Mouse (Mus musculus) 3134 (cell line): ENCODE measurements around the gene Bcar3.

Source experiments
- DNase-seq: peaks from one replicate; pipeline ENCODE4 v3.0.0-alpha.2; 2011; ENCODE audit warnings: low spot score; ENCODE audit not compliant: insufficient read length; ENCODE audit errors: extremely low read depth

The Bcar3 gene

DNA sequence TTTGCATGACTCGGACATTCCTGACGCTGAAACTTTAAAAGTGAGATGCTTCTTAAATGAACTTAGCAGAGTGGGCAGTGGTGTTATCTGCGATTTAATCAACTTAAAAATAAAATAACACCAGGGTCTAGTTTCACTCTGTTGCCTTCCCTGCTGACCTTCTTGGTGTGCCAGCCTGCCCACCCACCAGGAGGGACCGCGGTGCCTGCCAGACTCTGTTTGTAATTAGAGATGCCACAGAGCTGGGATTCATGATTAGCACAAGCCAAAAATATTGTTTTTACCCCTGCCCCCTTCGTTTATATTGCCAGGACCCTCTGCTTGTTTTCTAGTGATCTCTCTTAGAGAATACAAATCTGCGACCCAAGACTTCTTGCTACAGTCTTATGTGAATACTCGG lies 152.7 kb downstream of the Bcar3 start:
- no peak for DNase-seq

DNA sequence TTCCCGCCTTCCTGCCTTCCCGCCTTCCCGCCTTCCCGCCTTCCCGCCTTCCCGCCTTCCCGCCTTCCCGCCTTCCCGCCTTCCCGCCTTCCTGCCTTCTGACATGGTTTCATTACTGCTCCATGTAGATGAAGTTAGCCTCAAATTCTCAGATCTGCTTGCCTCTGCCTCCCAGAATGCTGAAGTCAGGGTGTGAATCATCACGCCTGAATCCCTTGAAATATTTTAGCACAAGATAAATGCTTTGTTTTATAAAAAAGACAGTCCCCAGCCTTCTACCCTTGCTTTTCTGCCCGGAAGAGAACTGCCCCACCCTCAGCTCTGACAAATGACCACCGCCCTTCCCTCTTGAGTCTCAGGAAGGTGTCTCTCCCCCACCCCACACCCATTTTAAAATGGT lies 154.3 kb downstream of the Bcar3 start:
- no peak for DNase-seq

DNA sequence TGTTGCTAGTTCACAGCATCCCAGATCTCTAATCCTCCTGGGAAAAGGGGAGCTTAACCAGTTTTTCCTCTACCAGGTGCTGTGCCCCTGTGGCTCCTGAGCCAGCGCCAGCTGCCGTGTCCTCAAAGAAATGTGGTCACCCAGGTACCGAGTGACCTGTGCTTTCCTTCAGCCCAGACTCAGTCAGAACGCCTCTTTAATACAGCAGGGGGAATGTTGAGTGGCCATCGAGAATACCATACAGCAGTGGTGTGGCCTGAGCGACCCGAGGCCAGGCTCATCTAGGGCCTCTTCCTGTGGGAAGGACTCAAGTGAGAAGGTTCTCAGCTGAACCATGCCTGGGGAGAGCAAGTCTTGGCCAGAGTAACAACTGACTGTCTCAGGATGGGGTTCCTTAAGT lies 156.1 kb downstream of the Bcar3 start:
- DNase-seq = no peak

DNA sequence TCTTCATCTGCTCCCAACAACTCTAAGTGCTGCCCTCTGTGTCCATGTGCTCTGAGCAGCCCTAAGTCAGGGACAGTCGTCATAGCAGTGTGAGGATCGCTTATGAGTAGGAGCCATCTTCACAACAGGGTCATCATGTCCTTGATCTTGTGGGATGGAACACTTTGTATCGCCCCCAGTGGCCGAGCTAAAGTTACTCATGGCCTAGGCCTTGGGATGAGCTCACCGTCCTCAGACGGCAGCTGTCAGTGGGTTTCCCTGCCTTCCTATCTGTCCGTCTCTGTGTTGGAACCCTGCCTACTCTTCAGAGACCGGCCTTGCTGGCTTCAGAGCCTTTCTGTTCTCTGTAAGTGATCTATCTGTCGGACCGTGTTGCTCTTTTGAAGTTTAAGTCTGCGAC lies 159.9 kb downstream of the Bcar3 start:
- no peak for DNase-seq

DNA sequence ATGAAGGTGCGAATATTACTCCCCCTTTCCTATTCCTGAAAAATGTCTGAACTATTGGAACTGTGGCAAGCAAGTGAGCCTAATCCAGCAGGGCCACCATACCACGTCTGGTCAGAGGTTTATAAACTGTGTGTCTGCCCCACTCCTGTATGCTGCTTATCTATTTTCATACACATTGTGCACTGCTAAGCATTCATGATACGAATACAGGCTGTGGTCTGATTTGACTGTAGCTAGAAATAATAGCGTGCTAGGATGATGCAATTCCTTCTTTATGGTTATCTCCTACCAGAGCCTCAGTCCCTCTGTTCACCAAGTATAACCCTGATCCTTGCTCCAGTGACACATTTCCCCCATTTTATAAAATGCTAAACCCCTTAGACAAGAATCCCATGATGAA lies 162.2 kb downstream of the Bcar3 start:
- DNase-seq = no peak

DNA sequence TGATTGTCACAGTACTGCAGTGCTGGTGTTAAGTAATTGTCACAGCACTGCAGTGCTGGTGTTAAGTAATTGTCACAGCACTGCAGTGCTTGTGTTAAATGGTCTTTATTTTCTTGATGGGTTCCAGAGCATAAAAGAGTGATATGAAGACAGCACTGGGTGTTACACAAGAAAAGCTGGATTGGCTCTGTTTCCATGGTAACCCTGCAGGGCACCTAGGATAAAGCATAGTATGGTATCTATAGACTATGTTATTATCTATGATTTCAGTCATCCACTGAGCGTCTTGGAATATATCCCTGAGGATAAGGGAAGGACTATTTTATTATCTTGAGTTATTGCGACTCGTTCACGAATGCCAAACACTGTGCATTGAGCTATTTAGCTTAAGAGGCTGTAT lies 162.9 kb downstream of the Bcar3 start:
- DNase-seq = no peak

DNA sequence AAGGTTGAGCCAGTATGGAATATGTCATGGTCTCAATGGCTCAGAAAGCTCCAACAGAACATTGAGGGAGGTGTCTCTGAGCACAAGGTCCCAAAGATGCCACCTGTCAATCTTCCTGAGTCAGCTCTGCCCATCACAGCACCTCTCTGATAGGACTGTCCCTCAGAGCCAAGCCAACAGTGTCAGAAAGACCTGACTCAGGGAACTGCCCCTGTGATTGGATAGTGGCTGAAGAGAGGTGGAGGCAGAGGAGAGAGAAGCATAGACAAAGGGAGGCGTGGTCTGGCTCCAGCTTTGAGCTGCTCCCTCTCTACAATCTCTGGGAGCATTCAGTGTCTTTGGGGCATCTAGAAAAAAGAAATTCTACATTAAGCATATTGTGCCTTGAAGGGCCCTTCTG lies 163.8 kb downstream of the Bcar3 start:
- DNase-seq = no peak

DNA sequence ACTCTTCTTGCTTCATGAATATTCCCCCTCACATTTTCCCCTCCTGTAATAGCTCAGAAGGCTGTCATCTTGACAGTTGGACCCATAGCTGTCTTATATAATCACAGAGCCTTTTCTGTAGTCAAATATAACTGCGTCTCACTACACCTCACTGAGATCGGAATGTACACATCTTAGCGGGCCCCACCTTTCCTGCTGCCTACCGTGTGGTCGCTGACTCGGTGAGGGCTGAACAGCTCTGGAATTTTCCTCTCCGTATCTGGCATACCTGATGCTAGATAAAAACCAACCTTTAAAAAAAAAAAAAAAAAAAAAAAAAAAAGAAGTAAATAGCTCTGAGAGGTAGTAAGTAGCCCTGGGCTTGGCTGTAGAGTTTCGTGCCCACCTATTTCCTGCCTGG lies 164.8 kb downstream of the Bcar3 start:
- no peak for DNase-seq

DNA sequence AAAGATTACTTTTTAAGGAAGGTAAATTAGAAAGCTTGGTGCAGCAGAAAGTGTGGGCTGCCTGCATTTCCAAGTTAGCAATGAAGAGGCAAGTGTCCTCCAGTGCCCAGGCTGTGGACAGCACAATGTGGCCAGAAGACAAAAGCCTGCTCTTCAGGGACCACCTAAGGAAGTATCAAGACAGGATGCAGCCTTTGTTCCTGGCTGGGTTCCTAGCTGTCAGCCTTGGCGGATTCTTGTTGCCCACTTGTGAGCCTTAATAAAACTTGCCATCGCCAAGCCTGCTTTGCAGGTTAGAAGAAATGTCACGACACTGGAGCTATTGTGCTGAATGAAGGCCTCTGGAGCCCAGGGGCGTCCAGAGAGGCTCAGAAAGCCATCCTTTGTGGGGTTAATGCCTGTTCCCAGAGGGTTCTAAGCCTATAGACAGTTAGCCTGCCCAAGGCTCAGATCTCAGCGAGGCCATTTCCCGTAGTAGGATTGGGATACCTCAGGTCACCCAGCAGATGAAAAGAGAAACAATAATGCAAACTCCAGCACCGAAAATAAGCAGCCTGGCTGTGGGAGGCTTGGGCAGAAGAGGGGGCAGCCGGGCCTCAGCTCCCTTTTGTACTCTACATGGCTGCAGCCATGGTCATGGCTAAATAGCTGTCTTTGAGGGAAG lies 167.0 kb downstream of the Bcar3 start:
- no peak for DNase-seq

DNA sequence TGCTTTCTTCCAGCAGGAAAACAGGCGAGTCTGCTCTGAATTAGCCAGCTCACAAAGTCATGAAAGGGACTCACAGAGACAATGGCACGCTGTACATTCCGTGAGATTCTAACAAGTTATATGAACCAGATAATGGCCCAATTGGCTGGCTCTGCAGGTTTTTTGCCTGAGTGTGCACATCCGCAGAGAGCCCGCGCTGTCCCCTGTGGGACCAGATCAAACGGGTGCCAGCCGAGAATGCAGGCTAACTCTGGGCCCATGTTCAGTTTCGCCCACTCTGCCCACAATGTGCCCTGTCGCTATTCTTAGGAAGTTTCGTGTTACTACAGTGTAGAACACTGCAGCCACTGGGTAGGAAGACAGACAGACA lies 167.6 kb downstream of the Bcar3 start:
- no peak for DNase-seq

DNA sequence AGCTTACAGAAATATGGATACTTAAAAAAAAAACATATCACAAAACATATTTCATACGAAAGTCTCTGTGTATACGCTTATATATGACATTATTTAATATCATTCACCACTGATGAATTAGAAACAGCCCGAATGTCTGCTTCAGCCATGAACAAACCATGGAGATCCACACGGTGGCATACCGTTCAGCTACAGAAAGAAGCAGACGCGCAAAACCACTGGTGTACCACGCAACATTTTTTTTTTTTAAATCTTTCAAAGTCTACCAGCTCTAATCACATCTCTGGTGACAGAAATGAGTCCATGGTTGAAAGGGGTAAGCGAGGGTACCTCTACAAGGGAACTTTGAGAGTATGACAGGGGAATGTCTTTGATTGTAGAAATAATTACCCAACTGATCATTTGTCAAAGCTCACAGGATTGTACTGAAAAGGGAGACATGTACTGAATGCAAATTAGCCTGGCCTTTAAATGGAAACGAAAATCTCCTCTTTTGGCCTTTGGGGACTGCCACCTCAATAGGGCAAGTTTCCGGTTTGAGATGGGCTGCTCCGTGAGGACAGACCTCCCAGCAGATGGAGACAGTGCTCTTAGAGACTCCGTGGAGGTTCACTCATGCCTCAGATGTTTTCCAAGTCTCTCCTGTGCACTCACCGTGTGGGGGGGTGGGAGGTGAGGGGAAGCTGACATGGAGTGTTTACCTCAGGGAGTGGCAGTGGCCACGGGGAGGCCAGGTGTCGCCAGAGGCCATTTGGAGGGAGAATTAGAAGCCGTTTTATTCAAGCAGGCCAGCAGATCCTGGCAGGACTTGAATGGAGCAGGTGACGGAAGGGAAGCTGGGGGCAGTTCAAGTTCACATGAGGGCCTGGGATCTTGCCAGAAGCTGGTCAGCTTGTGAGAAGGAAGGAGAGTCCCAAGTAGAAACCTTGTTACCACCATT lies 168.3 kb downstream of the Bcar3 start:
- DNase-seq = no peak

DNA sequence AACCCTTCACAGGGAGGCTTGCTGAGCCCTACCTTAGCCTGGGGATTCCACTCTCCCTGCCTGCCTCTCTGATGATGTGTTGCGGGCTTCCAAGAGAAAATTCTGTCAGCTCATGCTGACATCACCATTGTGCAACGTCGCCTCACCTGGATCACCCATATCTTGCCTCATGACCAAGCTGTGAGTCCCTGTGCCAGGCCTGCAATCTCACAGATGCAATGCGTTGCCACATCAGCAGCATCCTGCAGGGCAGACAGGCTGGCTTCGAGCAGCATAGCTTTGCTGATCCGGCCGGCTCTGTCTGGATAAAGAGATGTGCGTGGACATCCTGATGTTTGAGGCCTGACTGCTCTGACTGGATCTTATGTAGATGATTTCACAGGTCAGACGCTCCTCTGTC lies 169.2 kb downstream of the Bcar3 start:
- DNase-seq = no peak

DNA sequence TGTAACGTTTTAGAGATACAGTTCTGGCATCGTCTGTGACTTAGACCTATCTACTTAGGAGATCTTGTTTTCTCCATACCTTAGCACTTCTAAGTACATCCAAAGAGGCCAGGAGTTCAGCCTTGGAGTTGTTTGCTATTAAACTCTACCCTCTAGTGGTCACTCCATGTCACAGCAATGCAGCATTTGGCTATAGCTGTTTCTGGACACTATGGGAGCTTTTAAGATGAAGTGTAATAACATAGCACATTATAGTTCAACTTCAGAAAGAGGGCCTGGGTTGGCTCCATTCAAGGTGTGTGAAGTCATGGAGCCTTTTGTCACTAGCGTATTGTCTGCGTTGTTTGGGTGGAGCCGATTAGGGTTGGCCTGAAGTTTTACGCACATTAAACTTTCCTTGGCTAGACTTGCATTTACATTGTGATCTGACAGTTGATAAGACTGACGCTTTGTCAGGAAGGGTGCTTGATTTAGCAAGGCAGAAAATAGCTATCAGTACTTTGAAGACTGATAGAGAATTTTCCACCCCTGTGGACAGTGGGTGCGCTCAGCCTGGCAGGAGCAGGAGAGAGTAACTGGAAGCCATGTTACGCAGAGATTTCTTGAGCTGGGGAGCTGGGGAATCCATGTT lies 172.3 kb downstream of the Bcar3 start:
- no peak for DNase-seq

DNA sequence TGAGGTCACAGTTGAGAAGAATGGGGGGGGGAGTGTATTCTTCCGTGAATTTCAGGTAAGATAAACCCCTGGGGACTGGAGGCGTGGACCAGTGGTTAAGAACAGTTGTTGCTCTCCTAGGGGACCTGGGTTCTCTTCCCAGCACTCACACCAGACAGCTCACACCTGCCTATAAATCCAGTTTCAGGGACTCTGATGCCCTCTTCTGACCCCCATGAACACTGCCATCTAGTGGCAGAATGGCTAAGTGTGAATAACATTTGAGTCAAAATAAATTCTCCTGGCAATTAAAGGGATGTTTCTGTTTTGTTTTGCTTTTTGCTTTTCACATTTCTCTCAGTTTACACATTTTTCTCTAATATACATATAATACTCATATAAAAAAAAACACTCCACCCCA lies 174.0 kb downstream of the Bcar3 start:
- no peak for DNase-seq

DNA sequence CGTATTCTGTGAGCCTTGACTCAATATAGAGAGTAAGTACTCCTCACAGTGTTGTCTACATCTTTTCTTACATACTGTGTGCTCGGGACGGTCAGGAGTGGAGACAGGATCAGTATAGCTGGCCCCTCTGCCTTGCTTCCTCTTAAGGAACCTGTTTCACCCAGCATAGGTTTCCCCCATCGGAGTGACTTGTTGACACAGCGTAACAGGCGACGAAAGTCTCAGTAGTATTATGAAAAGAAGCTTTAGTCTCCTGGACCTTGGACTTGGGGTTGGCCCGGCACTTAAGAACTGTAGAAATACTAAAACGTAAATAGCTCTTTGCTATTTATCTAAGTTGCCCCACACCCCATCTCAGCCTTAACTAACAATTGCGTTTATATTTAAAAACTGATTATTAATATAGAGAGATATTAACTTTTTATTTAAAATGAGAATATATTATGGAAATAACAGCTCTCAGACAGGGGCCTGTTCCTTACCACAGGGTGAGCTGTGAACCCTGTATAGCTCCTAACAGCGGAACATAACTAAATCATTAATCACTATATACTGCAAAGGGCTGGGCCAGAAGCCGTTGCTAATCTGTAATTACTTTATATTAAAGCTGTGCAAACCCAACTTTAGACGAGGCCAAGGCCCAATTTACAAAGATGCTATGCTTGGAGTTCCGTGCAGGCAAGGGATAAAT lies 176.5 kb downstream of the Bcar3 start:
- DNase-seq = no peak

DNA sequence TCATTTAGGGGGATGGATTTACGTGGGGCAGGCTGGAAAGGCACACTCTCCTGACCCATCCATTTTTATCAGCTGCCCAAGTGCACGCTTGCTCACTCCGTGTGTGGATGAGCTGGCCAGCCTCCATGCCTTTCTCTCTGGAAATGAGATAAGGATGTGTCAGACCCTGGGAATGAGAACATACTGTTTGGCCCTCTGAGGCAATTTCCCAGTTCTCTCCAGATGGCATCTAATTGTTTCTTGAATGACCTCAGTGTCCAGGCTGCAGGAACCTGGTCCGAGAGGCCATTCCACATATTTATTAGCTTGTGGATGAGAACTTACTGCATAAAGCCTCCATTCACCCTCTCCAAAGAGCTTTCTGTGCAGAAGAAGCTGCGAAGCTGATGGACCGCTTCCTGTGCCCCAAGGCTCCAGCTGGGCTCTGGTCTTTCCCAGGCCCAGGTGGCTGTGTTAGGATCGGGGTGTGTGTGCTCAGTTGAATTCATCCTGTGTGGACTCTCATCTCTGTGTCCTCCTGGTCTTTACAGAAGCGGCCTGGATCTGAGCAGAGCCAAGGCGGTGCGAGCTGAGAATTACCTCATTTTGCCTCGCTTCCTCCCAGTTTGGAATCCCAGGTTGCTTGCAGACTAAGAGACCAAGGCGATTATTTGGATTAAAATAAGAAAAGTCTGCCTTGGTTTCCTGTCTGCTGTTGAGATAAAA lies 177.2 kb downstream of the Bcar3 start:
- no peak for DNase-seq

DNA sequence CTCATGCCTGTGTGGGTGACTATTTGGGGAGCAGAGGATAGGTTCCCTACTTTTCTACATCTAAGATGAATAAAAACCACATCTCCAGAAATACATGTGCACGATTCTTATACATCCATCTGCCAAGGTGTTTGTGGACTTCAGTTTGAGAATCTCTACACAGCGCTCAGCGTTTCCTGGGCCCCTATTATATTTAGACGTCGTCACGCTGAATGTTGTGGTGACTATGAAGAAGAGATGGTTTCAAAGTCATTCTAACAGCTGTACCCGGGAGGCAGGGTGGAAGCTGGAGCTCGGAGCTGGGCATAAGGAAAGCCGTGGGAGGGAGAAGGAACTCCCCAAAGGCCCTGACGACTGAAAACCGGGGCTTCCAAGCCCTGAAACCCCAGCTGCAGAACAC lies 178.5 kb downstream of the Bcar3 start:
- no peak for DNase-seq

DNA sequence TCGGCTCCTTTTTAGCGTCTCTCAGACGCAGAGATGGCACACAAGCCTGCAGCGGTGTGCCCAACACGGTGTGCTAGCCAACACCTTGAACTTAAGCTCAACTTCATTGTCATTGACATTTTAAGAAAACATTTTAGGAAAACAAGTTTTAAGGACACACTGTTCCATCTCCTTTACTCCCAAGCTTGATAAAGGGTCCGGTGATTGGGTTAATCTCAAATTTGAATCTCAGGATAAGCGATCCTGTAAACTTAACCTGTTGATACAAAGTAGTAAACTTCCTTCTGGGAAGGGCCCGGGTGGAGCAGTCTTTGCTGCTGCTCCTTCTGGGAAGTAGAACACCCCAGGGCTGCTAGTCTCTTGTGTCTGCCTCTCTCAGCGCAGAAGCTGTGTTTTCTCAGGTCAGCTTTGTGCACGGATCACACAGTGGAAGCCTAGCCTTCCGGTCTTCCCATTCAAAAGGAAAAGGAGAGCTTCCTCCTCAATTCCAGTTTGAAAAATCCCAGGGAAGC lies 179.6 kb downstream of the Bcar3 start:
- DNase-seq = no peak

DNA sequence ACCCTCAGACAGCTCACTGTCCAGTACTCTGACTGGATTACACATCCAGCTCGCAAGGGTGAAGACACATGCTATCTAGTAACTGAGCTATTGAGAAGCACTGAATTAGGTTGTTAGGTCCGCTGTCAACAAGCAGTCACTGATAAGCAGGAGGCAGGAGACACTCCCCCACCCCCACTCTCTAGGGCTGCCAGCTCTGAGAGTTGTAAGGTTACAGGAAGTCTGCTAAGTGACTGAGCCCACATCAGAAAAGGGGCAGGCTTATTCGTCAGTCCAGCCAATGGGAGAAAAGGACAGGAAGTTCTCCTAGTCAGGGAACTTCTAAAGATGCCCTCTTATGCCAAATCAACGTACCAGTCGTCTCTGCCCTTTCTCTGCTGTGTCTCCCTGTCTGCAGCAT lies 180.1 kb downstream of the Bcar3 start:
- no peak for DNase-seq

DNA sequence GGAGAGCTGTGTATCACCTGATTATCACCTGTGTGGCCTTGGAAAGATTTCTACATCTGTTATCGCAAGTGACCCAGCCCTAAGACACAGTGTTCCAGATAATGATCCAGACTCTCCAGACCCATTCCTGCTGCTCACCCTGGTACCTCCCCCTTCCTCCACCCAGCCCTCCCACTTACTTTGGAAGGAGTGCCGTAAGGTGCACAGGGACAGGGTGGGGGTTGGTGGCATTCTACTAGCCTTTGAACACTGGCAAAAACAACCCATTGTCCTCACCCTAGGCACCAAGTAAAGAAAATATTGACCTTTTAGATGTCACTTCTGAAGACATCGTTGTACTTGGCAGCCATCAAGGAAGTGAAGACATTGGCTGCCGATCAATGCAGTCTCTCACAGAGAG lies 180.9 kb downstream of the Bcar3 start:
- no peak for DNase-seq
